Mouse (Mus musculus): Measurements from ENCODE around the gene 1600014C23Rik.
A peak's percentile ranks its signal among the peaks of the same experiment; 100 is the strongest.

Gene 1600014C23Rik

GRCm38 (mm10) chr17:45733735-45734301 is at the start of gene 1600014C23Rik:
1600014C23Rik (minus strand) TSS chr17:45733844.
- DNase-seq (ENCODE audit: low read depth, low spot score): no peak

GRCm38 (mm10) chr17:45778446-45778845 is 44.8 kb upstream of the 1600014C23Rik start:
- no peak for DNase-seq (ENCODE audit: low read depth, low spot score)

DNA sequence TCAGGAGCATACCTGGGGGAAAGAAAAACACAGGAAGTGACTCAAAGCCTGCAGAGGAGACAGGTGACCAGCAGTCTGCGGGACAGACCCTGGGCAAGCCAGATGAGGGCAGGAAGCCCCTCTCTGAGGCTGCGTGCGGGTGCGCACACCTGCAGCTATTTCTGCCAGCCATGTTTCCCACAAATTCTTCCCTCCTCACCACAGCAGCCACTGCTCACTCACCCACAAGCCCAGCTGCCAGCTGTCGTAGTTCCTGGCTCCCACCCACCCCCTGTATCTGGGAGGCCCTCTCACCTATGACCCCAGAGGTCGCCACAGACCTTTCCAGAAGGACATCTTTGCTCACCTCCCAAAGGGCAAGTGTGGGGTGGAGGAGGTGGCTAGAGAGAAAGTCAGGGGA is 43.8 kb upstream of the 1600014C23Rik start:
- no peak for DNase-seq (ENCODE audit: low read depth, low spot score)

GRCm38 (mm10) chr17:45776185-45776584 is 42.5 kb upstream of the 1600014C23Rik start:
- no peak for DNase-seq (ENCODE audit: low read depth, low spot score)

GRCm38 (mm10) chr17:45775468-45775867 is 41.8 kb upstream of the 1600014C23Rik start:
- DNase-seq (ENCODE audit: low read depth, low spot score): no peak

GRCm38 (mm10) chr17:45772566-45772965 is 38.9 kb upstream of the 1600014C23Rik start:
- DNase-seq (ENCODE audit: low read depth, low spot score): no peak

DNA sequence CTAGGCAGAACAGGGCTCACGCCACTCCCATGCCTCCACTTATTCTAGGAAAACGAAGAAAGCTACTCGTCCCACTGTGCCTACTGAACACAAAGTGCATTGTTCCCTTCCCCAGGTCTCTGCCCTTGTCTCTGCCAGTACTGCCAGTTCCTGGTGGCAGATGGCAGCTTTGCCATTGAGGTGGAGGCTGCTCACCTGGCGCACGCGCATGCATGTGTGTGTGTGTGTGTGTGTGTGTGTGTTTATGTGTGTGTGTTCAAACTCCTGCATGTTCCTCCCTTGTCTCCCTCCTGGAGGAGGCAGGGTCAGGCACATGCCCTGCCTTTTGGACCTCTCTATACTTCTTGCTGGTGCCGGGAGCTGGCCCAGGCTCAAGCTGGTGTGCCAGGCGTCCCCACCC is 38.5 kb upstream of the 1600014C23Rik start:
- no peak for DNase-seq (ENCODE audit: low read depth, low spot score)

DNA sequence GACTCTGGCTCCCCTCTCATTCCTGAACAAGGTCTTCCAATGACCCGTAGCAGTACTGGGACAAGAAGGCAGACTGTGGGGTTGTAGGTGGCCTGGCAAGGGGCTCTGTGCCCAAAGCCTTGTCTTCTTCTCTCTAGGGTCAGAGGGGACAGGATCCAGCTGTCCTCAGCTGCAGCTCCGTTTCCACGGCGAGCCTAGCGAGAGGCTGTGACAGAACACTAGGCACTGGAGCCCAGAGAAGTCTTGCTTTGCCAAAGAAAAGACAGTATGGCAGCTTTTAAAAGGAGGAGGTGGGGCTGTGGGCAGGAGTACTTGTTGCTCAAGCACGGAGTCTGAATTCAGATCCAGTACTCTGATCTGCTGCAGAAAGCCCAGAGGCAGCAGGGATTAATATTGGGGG is 36.8 kb upstream of the 1600014C23Rik start:
- no peak for DNase-seq (ENCODE audit: low read depth, low spot score)

DNA sequence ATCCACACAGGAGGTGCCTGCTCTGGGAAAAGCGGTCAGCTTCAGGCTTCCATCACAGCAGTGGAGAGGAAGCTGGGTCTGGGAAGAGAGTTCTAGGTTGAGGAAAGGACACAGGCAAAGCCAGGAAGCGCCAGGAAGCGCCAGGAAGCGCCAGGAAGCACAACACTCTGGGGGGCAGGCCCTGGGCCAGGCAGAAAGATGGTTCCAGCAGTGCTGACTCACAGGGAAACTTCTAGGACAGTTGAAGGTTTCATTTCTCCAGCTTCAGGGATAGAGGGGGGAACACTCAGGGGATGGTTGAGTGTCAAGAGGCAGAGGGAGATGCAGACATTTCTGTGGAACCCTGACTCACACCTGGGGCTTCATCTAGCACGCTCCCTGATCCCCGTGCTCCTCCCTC is 36.2 kb upstream of the 1600014C23Rik start:
- DNase-seq (ENCODE audit: low read depth, low spot score): no peak

DNA sequence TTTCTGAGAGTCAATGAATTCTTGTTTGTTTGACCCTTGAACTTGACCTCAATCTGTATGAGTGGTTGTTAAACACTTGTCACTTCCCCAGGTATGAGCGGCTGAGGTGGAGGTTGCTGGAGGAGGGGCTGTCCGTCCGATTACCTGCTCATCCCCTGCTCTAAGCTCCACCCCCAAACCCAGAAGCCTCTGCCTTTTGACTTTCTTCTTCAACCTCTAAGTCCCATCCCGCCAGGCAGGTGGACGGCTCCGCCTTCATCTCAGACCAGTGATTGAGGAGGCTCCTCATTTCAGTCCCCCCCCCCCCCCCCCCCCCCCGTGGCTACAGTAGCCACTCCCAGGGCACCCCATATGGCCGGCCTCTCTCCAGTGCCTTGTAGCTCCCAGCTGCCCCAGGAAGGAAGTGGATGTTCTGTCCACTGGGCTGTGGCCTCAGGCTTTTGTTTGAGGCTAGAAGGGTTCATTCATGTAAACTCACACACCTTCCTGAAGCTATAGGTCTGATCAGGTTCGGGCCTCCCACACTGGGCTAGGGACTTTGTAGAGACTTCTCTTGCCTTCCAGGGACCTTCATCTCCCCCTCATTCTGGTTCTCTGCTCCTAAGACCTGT is 34.0 kb upstream of the 1600014C23Rik start:
- no peak for DNase-seq (ENCODE audit: low read depth, low spot score)

- peak; percentile 75 for DNase-seq (ENCODE audit: low read depth, low spot score)
Measured at GRCm38 (mm10) chr17:45766735-45767535, 33.3 kb upstream of the 1600014C23Rik start.

GRCm38 (mm10) chr17:45765914-45766313 is 32.3 kb upstream of the 1600014C23Rik start:
- DNase-seq (ENCODE audit: low read depth, low spot score): no peak

GRCm38 (mm10) chr17:45763188-45763587 is 29.5 kb upstream of the 1600014C23Rik start:
- DNase-seq (ENCODE audit: low read depth, low spot score): no peak

DNA sequence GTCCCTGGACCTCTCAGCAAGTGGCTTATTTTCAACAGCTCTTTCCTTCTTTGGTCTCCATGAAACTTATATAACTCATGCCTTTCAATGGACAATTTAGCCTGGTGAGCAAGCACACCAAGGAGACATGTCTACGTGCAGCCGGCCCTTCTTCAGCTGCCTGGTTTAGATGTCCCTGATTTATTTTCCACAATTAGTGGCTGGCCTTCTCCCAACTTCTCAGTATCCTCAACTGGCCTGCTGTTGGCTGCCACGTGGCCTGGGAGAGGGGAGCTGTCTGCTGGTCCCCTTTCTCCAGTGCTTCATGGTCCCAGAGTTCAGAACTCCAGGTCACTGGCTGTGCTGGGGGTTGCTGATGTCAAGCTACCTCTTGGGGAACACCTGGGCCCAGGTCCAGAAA is 28.3 kb upstream of the 1600014C23Rik start:
- no peak for DNase-seq (ENCODE audit: low read depth, low spot score)

- DNase-seq (ENCODE audit: low read depth, low spot score): no peak
Measured at GRCm38 (mm10) chr17:45760965-45761645, 27.5 kb upstream of the 1600014C23Rik start.

DNA sequence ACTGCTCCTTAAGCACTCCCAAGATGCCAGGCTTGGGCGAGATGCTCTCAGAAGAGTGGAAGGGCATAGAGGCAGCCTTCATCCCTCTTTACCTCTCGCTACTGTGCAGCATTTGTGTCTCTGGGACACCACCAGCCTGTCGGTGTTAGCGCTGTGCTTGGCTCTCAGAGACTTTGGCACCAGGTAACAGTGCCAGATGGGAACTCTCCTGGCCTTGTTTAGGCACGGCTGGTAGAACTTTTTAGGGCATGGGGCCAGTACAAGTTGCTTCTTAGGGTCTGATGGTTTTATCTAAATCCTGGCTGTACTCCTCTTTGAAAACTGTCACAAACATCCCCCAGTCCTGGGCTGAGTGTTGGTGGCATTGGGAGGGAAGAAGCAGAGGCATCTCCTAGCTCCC is 26.1 kb upstream of the 1600014C23Rik start:
- DNase-seq (ENCODE audit: low read depth, low spot score): no peak

- DNase-seq (ENCODE audit: low read depth, low spot score): no peak
Measured at GRCm38 (mm10) chr17:45758808-45759207, 25.2 kb upstream of the 1600014C23Rik start.

GRCm38 (mm10) chr17:45757932-45758331 is 24.3 kb upstream of the 1600014C23Rik start:
- DNase-seq (ENCODE audit: low read depth, low spot score): no peak

GRCm38 (mm10) chr17:45756831-45757230 is 23.2 kb upstream of the 1600014C23Rik start:
- no peak for DNase-seq (ENCODE audit: low read depth, low spot score)

DNA sequence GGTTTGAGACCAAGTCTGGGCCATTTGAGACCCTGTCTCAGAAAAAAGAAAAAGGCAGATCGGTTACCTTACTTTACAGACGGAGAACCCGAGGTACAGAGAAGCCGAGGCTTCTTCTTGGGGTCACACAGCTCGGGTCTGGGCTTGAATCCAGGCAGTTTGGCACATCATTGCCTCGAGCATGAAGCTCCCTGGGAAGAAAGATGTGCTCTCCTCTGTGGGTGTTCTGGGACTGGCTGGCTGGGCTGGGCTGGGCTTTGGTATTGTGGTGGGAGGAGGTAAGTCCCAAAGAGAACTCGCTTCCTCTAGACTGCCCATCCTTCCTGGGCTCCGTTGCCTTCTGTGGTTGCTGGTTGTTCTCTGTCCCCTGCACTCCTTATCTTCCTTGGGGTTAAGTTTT is 22.7 kb upstream of the 1600014C23Rik start:
- DNase-seq (ENCODE audit: low read depth, low spot score): no peak

- no peak for DNase-seq (ENCODE audit: low read depth, low spot score)
Measured at GRCm38 (mm10) chr17:45754186-45754862, 20.7 kb upstream of the 1600014C23Rik start.

GRCm38 (mm10) chr17:45752678-45753077 is 19.0 kb upstream of the 1600014C23Rik start:
- DNase-seq (ENCODE audit: low read depth, low spot score): no peak

All from embryo, embryonic 11.5 days (tissue).